Mouse (Mus musculus) left cerebral cortex, adult 8-10 months (tissue): ENCODE measurements at regions not wholly inside any gene's neighbourhood (a gene's known extent, or its start where the extent isn't known, plus 50 kb on each side); places are given as distances from the start of the nearest gene placed in this dataset.

Experiments used
- DNase-seq, 2 experiments: peaks; one replicate each; pipeline ENCODE4 v3.0.0; 2022; ENCODE audit warnings: low spot score in 2 of 2

DNA sequence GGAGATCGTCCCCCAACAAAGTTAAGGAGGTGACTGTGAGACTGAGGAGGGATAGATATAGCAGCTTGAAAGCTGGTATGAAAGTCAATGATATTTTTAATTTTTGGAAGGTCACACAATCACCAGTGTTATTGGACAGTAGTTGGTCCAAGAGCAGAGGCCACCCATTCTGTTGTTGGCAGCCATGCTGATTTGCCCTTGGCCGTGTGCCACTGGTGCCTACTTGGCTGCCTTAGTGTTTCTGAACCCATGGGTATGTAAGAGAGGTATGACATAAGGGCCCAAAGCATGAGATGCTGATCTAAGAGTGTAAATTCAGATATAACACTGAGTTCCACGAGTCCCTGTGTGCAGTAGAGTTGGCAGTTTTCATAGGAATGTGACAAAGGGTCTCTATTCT lies 153.7 kb downstream of the Pax1 start:
- DNase-seq = no peak

DNA sequence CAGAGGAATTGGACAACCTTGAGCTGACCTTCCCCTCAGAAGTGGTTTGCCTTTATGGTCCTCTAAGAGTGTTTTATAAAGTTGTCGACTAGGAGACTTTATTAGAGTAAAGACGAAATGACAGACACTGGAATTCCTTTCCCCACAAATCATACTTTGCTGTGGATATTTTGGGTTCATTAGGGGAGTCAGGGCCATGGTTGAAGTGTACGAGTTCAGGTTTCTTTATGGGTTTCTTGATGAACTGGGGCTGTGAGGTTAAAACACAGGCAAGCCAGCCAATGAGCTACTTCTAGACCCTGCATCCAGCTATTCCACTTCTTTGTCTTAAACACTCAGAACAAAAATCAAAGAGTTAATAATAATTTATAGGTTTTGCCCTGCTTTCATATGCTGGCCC lies 153.0 kb downstream of the Pax1 start:
- DNase-seq = no peak

DNA sequence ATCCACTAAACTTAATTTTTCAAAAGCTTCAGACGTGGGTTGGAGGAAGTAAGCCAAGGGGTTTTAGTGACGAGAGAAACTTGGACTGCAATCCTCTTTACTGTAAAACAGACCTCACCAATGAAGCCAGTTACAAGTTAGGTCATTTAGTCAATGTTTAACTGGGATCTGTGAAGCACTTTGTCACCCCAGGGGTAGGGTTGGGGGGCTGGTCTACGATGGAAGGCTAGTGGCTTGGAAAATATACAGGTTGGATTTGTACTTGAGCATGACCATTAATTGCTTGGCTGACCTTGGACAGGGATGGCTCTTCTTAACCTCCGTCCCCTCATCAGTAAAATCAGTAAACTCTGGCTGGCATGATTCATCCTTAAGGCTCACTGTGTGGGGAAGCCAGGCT lies 142.2 kb downstream of the Pax1 start:
- no peak for DNase-seq

DNA sequence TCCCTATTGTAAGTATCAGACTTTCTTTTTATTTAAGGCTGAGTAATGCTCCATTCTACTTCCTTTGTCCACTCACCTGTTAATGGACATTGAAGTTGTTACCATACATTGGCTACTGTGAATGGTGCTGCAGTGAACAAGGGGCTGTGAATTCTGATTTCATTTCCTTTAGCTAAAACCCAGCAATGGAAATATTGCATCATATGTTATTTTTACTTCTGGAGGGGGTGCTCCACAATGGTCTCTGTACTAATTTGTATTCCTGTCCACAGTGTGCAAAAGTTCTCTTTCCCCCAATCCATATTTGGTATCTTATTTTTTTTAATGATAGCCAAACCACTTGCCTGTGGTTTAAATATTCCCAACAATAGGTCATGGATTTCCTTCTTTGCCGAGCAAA lies 137.0 kb downstream of the Pax1 start:
- no peak for DNase-seq

DNA sequence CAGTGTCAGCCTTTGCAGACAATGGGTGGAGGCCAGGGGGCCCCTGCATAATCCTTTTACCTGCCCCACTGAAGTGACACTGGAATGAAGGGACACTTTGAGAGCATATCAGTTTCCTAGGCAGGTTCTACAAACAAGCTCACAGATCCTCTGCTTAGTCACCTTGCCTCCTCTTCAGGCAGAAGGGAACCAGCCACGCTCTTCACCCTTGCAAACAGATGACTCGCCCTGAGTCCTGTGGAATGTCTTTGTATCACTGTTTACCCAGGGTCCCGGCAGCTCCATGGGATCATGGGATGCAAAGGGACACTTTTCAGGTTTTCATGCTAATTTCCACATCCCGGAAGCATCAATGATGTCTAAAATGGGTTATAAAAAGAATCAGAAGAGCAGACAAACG lies 94.2 kb downstream of the Pax1 start:
- no peak for DNase-seq

DNA sequence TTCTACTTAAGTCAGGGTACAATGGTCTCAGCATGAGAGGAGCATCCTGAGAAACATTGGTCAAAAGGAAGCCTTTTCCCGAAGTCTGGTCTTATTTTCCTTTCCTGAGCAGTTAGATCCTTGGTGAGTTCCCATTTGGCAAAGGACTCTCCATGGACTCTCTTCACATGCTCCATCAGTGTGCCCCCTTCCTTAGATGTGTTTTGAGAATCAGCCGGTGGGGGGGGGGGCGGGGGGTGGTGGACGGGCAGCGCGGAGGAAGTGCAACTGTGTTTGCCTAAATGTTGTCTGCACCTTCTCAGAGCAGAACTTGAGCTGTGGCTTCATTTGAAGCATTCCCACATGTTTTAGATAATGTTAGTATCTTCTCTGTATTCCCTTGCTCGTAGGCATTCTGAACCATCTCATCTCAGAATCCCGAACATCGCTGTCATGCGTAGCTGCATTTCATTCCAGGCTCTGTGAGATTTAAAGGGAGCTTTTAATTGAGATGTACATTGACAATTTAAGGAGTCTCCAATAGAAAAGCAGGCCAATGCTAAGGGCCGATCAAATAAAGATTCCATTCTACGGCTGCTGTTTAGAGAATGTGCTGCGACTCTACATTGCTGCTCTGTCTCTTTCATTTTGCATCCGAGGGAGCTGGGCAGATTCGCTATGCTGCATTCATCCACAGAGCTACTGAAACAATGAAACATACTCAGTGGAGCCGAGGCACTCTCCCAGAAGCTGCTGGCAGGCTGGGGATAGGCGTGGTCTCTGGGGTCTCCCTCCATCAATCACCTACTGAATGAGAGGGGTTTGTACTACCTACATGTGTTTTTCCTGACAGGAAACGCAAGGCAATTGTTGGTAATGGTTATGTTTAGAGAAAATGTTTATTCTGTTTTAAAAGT lies 92.9 kb downstream of the Pax1 start:
- DNase-seq = peak in 1 of 2 experiments; percentile 8
